Mouse (Mus musculus): Measurements from ENCODE around the gene Eid2b. TPM values are rescaled to one million over a fixed set of nuclear protein-coding genes. Genes with fewer than 3 reads are reported as not detected.
A peak's percentile ranks its signal among the peaks of the same experiment; 100 is the strongest.

The Eid2b gene
- polyA plus RNA-seq, 1 experiment: 0.60 TPM

GRCm38 (mm10) chr7:28290638-28291590 lies 13.4 kb downstream of the Eid2b start, which contains the start of gene Selenov:
TSS of gene Selenov (minus strand) at chr7:28291186.
- Histone ChIP-seq H3K4me1 (ENCODE audit: control insufficient read depth) (peaks cover 7% of the 10 kb centered on the region), H3K9me3 (ENCODE audit: control insufficient read depth, low read length) (no peaks in the 10 kb centered on the region; the same call in 1 of the 2 replicates), H3K4me3 (replicated peaks) (no peak within 1 kb of the TSS), H3K27me3 (ENCODE audit: control insufficient read depth) (peaks cover 86% of the 10 kb centered on the region), H3K36me3 (ENCODE audit: control insufficient read depth) (no peaks in the 10 kb centered on the region)
- no peak for TF ChIP-seq GATA1 (IDR thresholded peaks at IDR 0.05; ENCODE audit: low read length)
- TF ChIP-seq TAL1 (IDR thresholded peaks at IDR 0.05; ENCODE audit: low read length): no peak

DNA sequence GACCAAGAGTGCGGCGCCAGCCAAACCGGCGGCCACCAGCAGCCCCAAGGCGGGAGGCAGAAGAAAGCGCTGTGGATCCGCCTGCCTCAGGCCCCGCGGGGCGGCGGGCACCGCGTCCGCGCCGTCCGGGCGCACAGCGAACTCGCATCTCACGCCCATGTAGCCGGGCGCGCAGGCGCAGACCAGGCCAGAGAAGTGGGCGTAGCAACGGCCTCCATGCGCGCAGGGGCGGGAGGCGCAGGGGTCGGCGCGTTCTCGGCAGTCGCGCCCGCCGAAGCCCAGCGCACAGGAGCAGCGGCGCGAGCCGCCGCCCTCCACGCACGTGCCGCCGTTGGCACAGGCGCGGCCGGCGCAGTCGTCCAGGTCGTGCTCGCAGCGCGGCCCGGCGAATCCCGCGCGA lies 16.9 kb downstream of the Eid2b start:
- no peaks in the 10 kb centered on the region; the same call in 1 of the 2 replicates for H3K9me3 ChIP-seq (ENCODE audit: control insufficient read depth, low read length)
- H3K4me1 ChIP-seq (ENCODE audit: control insufficient read depth): peaks cover 10% of the 10 kb centered on the region
- TF ChIP-seq GATA1 (IDR thresholded peaks at IDR 0.05; ENCODE audit: low read length): no peak
- no peaks in the 10 kb centered on the region for H3K36me3 ChIP-seq (ENCODE audit: control insufficient read depth)
- peak overlapping the region; percentile 44 for H3K4me3 ChIP-seq (replicated peaks)
- peaks cover 84% of the 10 kb centered on the region for H3K27me3 ChIP-seq (ENCODE audit: control insufficient read depth)

DNA sequence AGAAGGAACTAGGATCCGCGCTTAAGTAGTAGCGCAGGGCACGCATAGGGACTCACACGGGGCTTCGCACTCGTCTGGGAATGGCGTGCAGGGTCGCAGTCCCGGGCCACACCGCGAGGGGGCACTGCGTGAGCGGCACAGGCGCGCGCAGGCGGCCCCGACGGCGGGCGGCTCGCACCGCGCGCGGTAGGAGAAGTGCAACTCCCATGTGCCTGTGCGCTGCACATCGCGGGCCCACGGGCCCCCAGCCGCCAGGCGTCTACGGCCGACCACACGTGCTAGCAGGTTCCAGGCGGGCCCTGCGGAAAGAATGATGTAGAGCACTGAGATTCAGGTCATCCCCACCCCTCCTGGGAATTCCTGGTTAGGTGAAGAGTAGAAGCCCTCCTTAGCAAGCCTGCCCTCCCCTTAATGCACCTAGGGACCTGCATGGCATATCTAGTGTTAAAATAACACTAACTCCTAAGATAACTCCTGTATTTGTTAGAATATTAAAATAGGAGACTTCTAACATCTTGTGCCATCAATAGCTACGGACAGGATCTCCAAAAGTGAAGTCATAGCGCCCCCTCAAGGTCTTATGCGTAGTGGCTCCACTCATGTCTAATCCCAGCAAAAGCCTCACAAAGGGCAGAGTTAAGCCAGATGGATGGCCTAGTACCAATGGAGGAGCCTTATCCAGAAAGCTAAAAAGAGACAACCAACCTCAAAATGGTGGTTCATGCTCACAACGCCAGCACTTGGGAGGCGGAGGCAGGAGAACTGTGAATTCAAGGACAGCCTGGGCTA lies 21.5 kb downstream of the Eid2b start:
- no peak for TF ChIP-seq GATA1 (IDR thresholded peaks at IDR 0.05; ENCODE audit: low read length)
- no peak for TF ChIP-seq TAL1 (IDR thresholded peaks at IDR 0.05; ENCODE audit: low read length)
- Histone ChIP-seq H3K4me3 (replicated peaks) (no peak overlapping the region), H3K4me1 (ENCODE audit: control insufficient read depth) (peaks cover 15% of the 10 kb centered on the region), H3K27me3 (ENCODE audit: control insufficient read depth) (peaks cover 78% of the 10 kb centered on the region), H3K36me3 (ENCODE audit: control insufficient read depth) (no peaks in the 10 kb centered on the region; the same call in 1 of the 2 replicates), H3K9me3 (ENCODE audit: control insufficient read depth, low read length) (no peaks in the 10 kb centered on the region)

GRCm38 (mm10) chr7:28301616-28302433 lies 24.3 kb downstream of the Eid2b start, which contains the start of gene Dll3:
TSS of gene Dll3 (minus strand) at chr7:28302238.
- peaks cover 56% of the 10 kb centered on the region for H3K27me3 ChIP-seq (ENCODE audit: control insufficient read depth)
- TF ChIP-seq TAL1 (IDR thresholded peaks at IDR 0.05; ENCODE audit: low read length) (no peak), GATA1 (IDR thresholded peaks at IDR 0.05; ENCODE audit: low read length) (no peak)
- no peaks in the 10 kb centered on the region for H3K9me3 ChIP-seq (ENCODE audit: control insufficient read depth, low read length)
- H3K4me3 ChIP-seq (replicated peaks): no peak within 1 kb of the TSS
- peaks cover 8% of the 10 kb centered on the region for H3K4me1 ChIP-seq (ENCODE audit: control insufficient read depth)
- H3K36me3 ChIP-seq (ENCODE audit: control insufficient read depth): peaks cover 23% of the 10 kb centered on the region

DNA sequence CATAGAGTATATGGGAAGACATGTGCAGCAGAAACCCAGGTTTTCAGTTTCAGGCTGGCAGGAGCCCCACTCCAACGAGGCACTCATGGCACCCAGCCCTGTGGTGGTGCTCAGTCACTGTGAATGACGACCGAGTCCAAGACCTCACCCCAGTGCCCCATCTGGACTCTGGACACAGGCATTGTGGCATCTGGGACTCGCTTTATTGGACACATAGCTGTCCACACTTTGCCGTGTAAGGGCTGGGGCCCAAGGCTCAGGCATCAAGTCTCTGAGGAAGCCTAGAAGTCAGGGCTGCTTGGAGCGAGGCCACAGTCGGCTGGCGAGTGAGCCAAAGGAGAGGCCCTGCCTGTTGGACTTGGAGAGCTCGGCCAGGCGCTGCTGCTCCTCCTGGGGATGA lies 28.1 kb downstream of the Eid2b start:
- Histone ChIP-seq H3K36me3 (ENCODE audit: control insufficient read depth) (peaks cover 61% of the 10 kb centered on the region), H3K4me1 (ENCODE audit: control insufficient read depth) (peaks cover 15% of the 10 kb centered on the region)

DNA sequence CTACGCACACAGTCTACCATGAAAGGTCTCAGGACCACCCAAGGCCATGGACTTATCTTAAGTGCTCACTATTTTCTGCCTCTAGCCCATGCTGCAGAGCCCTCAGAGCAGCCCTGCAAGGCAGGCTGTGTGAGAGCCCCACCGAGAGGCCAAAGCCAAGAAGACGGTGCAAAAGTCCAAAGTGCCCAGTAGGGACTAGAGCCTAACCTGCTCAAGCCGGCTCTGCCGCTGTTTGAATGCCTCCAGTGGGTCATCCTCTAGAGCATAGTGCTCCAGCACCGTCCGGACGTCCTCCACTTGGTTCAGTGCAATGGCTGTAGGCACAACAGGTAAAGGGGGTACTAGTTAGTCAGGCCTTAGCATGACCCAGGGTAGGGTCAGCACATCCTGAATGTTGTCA lies 28.7 kb downstream of the Eid2b start:
- no peaks in the 10 kb centered on the region for H3K9me3 ChIP-seq (ENCODE audit: control insufficient read depth, low read length)
- peaks cover 22% of the 10 kb centered on the region for H3K27me3 ChIP-seq (ENCODE audit: control insufficient read depth)
- H3K36me3 ChIP-seq (ENCODE audit: control insufficient read depth): peaks cover 63% of the 10 kb centered on the region
- H3K4me3 ChIP-seq (replicated peaks): no peak overlapping the region
- TF ChIP-seq GATA1 (IDR thresholded peaks at IDR 0.05; ENCODE audit: low read length): no peak
- no peak for TF ChIP-seq TAL1 (IDR thresholded peaks at IDR 0.05; ENCODE audit: low read length)
- H3K4me1 ChIP-seq (ENCODE audit: control insufficient read depth): peaks cover 21% of the 10 kb centered on the region

More for the DNA sequence above, 28.1 kb downstream of the Eid2b start:
- no peaks in the 10 kb centered on the region for H3K9me3 ChIP-seq (ENCODE audit: control insufficient read depth, low read length)
- TF ChIP-seq TAL1 (IDR thresholded peaks at IDR 0.05; ENCODE audit: low read length) (no peak), GATA1 (IDR thresholded peaks at IDR 0.05; ENCODE audit: low read length) (no peak)
- peaks cover 28% of the 10 kb centered on the region for H3K27me3 ChIP-seq (ENCODE audit: control insufficient read depth)
- no peak overlapping the region for H3K4me3 ChIP-seq (replicated peaks)

DNA sequence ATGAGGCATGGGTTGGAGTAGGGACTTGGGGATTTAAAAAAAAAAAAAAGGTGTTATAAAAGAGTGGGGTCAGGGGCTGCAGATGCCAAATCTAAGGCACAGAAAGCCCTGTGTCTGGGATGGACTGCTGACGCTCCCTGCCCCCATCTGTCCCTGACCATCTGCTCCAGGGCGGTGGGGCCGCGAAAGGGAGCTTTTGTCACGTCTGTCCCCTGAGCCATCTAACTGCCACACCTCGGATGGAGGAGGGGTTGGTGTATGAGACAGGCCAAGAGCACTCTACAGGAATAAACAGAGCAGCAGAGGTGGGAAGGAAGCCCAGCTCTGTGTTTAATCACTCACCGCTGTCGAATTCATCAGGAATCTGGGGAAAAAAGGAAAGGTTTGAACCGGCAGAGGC lies 32.2 kb downstream of the Eid2b start:
- TF ChIP-seq TAL1 (IDR thresholded peaks at IDR 0.05; ENCODE audit: low read length): no peak
- TF ChIP-seq GATA1 (IDR thresholded peaks at IDR 0.05; ENCODE audit: low read length): no peak
- peaks cover 30% of the 10 kb centered on the region for H3K4me1 ChIP-seq (ENCODE audit: control insufficient read depth)
- H3K36me3 ChIP-seq (ENCODE audit: control insufficient read depth): peaks cover 70% of the 10 kb centered on the region
- H3K9me3 ChIP-seq (ENCODE audit: control insufficient read depth, low read length): no peaks in the 10 kb centered on the region
- H3K27me3 ChIP-seq (ENCODE audit: control insufficient read depth): no peaks in the 10 kb centered on the region
- no peak overlapping the region for H3K4me3 ChIP-seq (replicated peaks)

DNA sequence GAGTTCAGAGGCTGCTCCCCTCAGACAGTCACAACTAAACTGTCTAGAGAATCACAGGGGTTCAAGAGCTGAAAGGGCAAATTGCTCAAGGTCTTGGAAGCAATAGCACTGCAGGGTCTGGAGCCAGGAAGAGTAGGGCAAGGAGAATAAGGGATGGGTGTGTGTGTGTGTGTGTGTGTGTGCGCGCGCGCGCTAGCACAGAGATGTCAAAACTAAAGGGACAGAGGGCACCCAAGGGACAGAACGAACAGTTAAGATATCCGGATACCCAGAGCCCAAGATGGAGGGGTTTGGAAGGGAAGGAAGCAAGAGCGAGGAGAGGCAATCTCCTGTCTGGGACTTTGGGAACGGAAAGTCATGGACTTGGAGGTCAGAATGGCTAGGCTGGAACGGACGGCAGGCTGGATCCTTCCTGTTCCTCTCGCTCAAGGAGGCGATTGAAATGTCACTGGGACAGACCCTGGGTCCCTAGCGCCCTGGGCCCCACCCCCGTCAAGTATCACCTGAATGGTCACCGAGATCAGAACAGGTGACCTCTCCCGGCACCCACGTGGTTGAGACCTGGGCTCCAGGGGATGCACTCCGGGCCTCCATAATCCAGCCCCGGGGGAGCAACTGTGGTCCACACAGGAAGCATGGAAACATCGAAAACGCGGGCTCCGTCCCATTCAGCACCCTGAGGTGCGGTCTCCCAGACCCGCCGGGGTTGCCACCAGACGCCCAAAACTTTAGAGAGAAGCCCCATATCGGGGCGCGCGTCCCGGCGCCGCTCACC lies 33.8 kb downstream of the Eid2b start:
- Histone ChIP-seq H3K27me3 (ENCODE audit: control insufficient read depth) (no peaks in the 10 kb centered on the region), H3K4me1 (ENCODE audit: control insufficient read depth) (peaks cover 30% of the 10 kb centered on the region), H3K9me3 (ENCODE audit: control insufficient read depth, low read length) (no peaks in the 10 kb centered on the region), H3K4me3 (replicated peaks) (peak overlapping the region; percentile 78), H3K36me3 (ENCODE audit: control insufficient read depth) (peaks cover 70% of the 10 kb centered on the region)
- TF ChIP-seq TAL1 (IDR thresholded peaks at IDR 0.05; ENCODE audit: low read length) (no peak), GATA1 (IDR thresholded peaks at IDR 0.05; ENCODE audit: low read length) (no peak)
